Mouse (Mus musculus) embryonic fibroblast, embryonic 13.5 days (primary cell): ENCODE measurements around the gene Slc24a3.

Experiments used
- CTCF ChIP-seq: IDR thresholded peaks from 2 replicates; pipeline ENCODE4 v1.5.1; 2011; ENCODE audit warnings: mild to moderate bottlenecking, control low read depth, low read length, moderate library complexity, borderline replicate concordance; ENCODE audit not compliant: insufficient read depth
- POLR2A ChIP-seq: IDR thresholded peaks from 2 replicates; pipeline ENCODE4 v1.6.1; 2011; ENCODE audit warnings: low read depth, mild to moderate bottlenecking, control low read depth, low read length, moderate library complexity

GRCm38 (mm10) chr2:145515956-145516355 is 348.4 kb downstream of the Slc24a3 start:
- TF ChIP-seq POLR2A = no peak
- no peak for TF ChIP-seq CTCF
